Mouse (Mus musculus): Measurements from ENCODE around the gene Nfatc2ip.

Nfatc2ip gene

DNA sequence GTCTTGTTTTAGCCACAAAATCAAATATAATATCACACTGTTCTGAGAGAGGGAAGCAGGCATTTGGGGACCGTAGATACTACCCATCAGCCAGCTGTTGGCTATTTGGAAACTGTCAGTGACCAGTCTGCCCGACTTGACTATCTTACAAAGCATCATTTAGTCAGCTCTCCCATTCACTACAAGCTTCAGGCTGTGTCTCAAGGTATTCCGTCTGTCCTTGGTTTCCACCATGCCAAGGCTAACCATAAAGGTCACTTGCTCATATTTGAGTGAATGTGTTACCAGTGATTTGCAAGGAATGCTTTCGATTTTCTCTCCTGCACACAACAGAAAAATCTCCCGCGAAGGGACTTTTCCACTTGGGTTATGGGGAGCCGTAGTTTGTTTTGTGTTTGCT, 38.2 kb upstream of the Nfatc2ip start:
- peaks cover 63% of the 10 kb centered on the region for H3K36me3 ChIP-seq (ENCODE audit: insufficient read depth, low read length)
- TF ChIP-seq POU5F1 (IDR thresholded peaks at IDR 0.05; ENCODE audit: borderline replicate concordance, low read length) (no peak), NANOG (IDR thresholded peaks at IDR 0.05; ENCODE audit: borderline replicate concordance, low read length) (no peak), CTCF (conservative IDR thresholded peaks at IDR 0.05; ENCODE audit: low read length) (no peak)

DNA sequence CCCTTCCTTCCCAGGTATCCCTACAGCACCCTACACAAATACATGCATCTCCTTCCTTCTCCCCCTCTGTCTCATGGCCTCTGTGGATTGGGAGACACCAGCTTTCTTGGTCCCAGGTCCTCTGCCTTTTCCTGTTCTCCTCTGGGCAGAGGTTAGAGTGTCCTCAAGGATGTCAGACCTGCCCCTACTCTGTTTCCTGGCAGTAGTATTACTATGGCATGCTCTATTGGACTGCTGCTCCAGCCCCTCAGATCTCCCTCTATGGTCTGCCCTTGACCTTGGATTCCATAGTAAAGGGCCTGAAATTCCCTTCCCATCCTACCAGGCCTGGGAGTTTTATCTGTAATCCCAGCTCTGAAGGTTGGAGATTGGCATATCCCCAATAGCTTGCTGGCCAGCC, 33.6 kb upstream of the Nfatc2ip start:
- Histone ChIP-seq H3K4me3 (replicated peaks; ENCODE audit: low read length) (no peak overlapping the region; the same call in 1 of the 2 replicates), H3K36me3 (ENCODE audit: insufficient read depth, low read length) (peaks cover 51% of the 10 kb centered on the region), H3K4me1 (replicated peaks; ENCODE audit: low read depth, low read length) (peaks cover 32% of the 10 kb centered on the region), H3K27me3 (ENCODE audit: insufficient read depth, low read length) (peaks cover 8% of the 10 kb centered on the region), H3K9me3 (ENCODE audit: low read length) (no peaks in the 10 kb centered on the region)
- TF ChIP-seq NANOG (IDR thresholded peaks at IDR 0.05; ENCODE audit: borderline replicate concordance, low read length) (no peak), POU5F1 (IDR thresholded peaks at IDR 0.05; ENCODE audit: borderline replicate concordance, low read length) (no peak), CTCF (conservative IDR thresholded peaks at IDR 0.05; ENCODE audit: low read length) (no peak)

More for the DNA sequence above, 38.2 kb upstream of the Nfatc2ip start:
- Histone ChIP-seq H3K9me3 (ENCODE audit: low read length) (no peaks in the 10 kb centered on the region), H3K4me1 (replicated peaks; ENCODE audit: low read depth, low read length) (peaks cover 49% of the 10 kb centered on the region), H3K4me3 (replicated peaks; ENCODE audit: low read length) (no peak overlapping the region), H3K27me3 (ENCODE audit: insufficient read depth, low read length) (no peaks in the 10 kb centered on the region)

DNA sequence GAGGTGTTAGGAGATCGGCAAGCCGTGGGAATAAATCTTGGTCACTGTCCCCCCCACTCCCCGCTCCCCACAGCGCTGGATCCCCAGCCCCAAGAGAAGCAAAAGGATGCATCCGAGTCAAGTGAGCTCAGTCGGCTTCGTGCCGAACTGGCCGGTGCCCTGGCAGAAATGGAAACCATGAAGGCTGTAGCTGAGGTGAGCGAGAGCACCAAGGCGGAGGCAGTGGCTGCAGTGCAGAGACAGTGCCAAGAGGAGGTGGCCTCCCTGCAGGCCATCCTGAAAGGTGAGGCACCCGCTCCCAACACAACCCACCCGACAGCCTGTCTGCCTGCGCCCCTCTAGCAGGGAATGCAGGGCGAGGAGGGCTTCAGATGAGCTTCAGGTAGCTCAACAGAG, 33.0 kb upstream of the Nfatc2ip start:
- peaks cover 8% of the 10 kb centered on the region for H3K27me3 ChIP-seq (ENCODE audit: insufficient read depth, low read length)
- H3K36me3 ChIP-seq (ENCODE audit: insufficient read depth, low read length): peaks cover 46% of the 10 kb centered on the region
- peak overlapping the region; percentile 86 for H3K4me3 ChIP-seq (replicated peaks; ENCODE audit: low read length)
- TF ChIP-seq NANOG (IDR thresholded peaks at IDR 0.05; ENCODE audit: borderline replicate concordance, low read length): no peak
- no peak for TF ChIP-seq CTCF (conservative IDR thresholded peaks at IDR 0.05; ENCODE audit: low read length)
- no peak for TF ChIP-seq POU5F1 (IDR thresholded peaks at IDR 0.05; ENCODE audit: borderline replicate concordance, low read length)
- H3K9me3 ChIP-seq (ENCODE audit: low read length): no peaks in the 10 kb centered on the region
- H3K4me1 ChIP-seq (replicated peaks; ENCODE audit: low read depth, low read length): peaks cover 26% of the 10 kb centered on the region

DNA sequence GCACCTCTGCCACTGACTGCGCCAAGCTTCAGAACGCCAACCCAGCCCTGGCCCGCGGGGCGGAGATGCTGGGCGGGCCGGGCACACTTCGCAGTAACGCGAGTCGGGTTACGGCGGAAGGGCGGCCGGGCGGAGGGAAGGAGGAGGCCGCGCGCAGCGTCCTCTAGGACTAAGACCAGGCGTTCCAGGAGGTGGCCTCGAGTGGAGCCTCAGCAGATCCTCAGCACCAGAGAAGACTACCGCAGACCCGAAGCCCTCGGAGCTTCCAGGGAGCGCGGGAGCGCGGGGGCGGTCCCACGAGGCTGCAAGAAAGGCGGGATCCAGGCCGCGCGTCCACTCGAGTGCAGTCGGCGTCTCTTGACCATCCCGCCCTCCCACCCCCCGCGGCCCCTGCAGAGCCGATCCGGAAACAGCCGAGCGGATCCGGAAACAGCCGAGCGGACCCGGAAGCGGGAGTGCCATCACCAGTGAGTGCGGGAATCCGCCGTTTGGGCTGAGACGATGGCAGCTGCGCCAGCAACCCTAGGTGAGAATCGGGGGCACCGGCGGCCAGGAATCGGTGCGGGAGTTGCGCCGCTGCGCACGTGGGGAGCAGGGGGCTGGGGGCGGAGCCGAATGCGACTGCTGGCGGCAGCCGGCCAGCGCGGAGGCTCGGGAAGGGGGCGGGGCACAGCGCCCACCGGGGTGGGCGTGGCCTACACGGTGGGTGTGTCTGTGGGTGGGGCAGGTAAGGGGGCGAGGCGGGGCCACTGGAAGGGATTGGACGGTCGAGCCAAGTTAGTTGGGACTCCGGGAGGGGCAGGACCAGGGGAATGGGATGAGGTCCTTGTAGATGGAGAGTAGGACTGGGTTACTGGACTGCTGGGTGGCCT, 32.3 kb upstream of the Nfatc2ip start, which contains the start of gene Rabep2:
Gene Rabep2 (plus strand): TSS at position 129 of the 872 bp plus-strand sequence.
- peak within 1 kb of the TSS; percentile 86 for H3K4me3 ChIP-seq (replicated peaks; ENCODE audit: low read length)
- no peaks in the 10 kb centered on the region for H3K9me3 ChIP-seq (ENCODE audit: low read length)
- TF ChIP-seq NANOG (IDR thresholded peaks at IDR 0.05; ENCODE audit: borderline replicate concordance, low read length) (no peak), CTCF (conservative IDR thresholded peaks at IDR 0.05; ENCODE audit: low read length) (no peak), POU5F1 (IDR thresholded peaks at IDR 0.05; ENCODE audit: borderline replicate concordance, low read length) (no peak)
- peaks cover 39% of the 10 kb centered on the region for H3K36me3 ChIP-seq (ENCODE audit: insufficient read depth, low read length)
- peaks cover 8% of the 10 kb centered on the region for H3K27me3 ChIP-seq (ENCODE audit: insufficient read depth, low read length)
- H3K4me1 ChIP-seq (replicated peaks; ENCODE audit: low read depth, low read length): peaks cover 25% of the 10 kb centered on the region

DNA sequence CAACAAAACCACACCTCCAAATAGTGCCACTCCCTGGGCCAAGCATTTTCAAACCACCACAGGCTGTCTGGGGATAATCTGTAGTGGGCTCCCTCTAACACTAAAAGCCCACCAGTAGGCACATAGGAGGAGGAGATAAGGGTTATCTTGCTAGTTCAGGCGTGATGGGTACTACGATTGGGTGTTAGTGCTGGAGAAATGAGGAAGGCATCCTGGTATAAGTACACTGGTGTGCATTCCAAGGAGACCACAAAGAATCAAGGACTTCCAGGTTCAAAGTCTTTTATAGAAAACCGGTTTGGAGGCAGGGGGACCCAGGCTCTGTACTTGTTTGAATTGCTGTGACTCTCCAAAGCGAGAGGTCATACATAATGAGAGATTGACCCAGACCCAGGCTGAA, 31.6 kb upstream of the Nfatc2ip start:
- H3K4me3 ChIP-seq (replicated peaks; ENCODE audit: low read length): peak overlapping the region; percentile 86
- no peaks in the 10 kb centered on the region for H3K9me3 ChIP-seq (ENCODE audit: low read length)
- H3K36me3 ChIP-seq (ENCODE audit: insufficient read depth, low read length): peaks cover 33% of the 10 kb centered on the region

DNA sequence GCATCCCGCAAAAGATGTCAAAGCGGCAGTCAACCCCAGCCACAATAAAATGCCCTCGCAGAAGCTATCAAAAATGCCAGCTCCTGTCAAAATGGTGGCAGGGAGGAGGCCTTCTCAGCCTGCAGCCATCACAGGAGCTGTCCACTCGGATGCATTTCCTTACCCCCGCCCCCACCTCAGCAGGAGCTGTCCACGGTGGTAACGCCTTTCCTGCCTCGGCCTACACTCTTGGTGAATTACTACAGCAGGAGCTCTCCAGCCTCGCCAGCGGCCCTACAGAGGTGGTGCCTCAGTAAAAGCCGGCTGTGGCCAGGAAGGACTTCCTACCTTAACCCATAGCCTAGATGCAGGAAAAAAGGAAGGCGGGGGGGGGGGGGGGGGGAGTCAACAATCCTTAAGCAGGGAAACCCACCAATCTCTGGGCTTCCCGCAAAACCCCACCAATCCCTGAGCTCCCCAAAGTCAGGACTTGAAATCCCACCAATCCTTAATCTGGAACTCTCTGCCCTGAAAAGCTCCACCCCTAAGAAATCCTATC, 30.9 kb upstream of the Nfatc2ip start:
- TF ChIP-seq NANOG (IDR thresholded peaks at IDR 0.05; ENCODE audit: borderline replicate concordance, low read length) (no peak), POU5F1 (IDR thresholded peaks at IDR 0.05; ENCODE audit: borderline replicate concordance, low read length) (no peak), CTCF (conservative IDR thresholded peaks at IDR 0.05; ENCODE audit: low read length) (no peak)
- Histone ChIP-seq H3K4me1 (replicated peaks; ENCODE audit: low read depth, low read length) (peaks cover 25% of the 10 kb centered on the region), H3K27me3 (ENCODE audit: insufficient read depth, low read length) (peaks cover 8% of the 10 kb centered on the region), H3K4me3 (replicated peaks; ENCODE audit: low read length) (no peak overlapping the region), H3K9me3 (ENCODE audit: low read length) (no peaks in the 10 kb centered on the region), H3K36me3 (ENCODE audit: insufficient read depth, low read length) (peaks cover 27% of the 10 kb centered on the region)

More for the DNA sequence above, 31.6 kb upstream of the Nfatc2ip start:
- H3K27me3 ChIP-seq (ENCODE audit: insufficient read depth, low read length): peaks cover 8% of the 10 kb centered on the region
- TF ChIP-seq POU5F1 (IDR thresholded peaks at IDR 0.05; ENCODE audit: borderline replicate concordance, low read length) (no peak), NANOG (IDR thresholded peaks at IDR 0.05; ENCODE audit: borderline replicate concordance, low read length) (no peak), CTCF (conservative IDR thresholded peaks at IDR 0.05; ENCODE audit: low read length) (no peak)
- peaks cover 25% of the 10 kb centered on the region for H3K4me1 ChIP-seq (replicated peaks; ENCODE audit: low read depth, low read length)

DNA sequence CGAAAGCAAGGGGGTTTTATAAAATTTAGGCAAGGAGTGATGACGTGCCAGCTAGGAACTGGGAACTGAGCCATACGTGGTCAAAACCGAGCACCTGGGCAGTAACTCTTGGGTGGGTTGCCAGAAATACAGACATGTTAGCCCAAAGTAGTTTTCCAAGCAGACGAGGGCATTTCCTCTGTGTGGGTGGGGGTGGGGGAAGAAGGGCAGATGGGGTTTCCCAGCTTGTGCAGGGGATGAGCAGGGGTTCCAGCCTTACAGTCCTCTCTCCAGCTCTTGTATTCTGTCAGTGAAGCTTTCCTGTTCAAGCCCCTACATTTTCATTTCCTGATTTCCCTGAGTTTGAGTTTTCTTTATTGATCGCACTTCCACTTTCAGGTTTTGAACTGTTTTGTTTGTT, 27.6 kb upstream of the Nfatc2ip start:
- TF ChIP-seq CTCF (conservative IDR thresholded peaks at IDR 0.05; ENCODE audit: low read length): no peak
- TF ChIP-seq POU5F1 (IDR thresholded peaks at IDR 0.05; ENCODE audit: borderline replicate concordance, low read length): no peak
- TF ChIP-seq NANOG (IDR thresholded peaks at IDR 0.05; ENCODE audit: borderline replicate concordance, low read length): no peak
- peaks cover 8% of the 10 kb centered on the region for H3K27me3 ChIP-seq (ENCODE audit: insufficient read depth, low read length)
- no peaks in the 10 kb centered on the region for H3K9me3 ChIP-seq (ENCODE audit: low read length)

DNA sequence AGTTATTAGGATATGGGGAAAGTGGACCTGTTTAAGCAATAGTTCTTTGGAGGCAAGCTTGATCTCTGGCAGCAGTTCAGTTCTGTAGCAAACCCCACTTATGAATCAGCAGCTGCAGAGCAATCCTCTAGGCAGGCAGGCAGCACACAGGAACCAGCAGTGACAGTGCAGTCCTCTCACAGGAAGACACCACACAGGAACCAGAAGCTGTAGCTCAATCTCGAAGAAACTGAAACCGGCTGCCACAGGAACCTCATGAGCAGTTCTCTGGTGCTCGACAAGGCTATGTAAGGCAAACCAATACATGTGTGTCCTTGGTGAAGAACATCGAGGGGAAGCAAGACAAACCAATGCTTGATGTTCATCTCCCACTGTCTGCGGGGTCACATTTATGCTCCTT, 25.2 kb upstream of the Nfatc2ip start:
- no peak for TF ChIP-seq POU5F1 (IDR thresholded peaks at IDR 0.05; ENCODE audit: borderline replicate concordance, low read length)
- no peak for TF ChIP-seq NANOG (IDR thresholded peaks at IDR 0.05; ENCODE audit: borderline replicate concordance, low read length)
- no peak for TF ChIP-seq CTCF (conservative IDR thresholded peaks at IDR 0.05; ENCODE audit: low read length)
- Histone ChIP-seq H3K36me3 (ENCODE audit: insufficient read depth, low read length) (no peaks in the 10 kb centered on the region), H3K4me3 (replicated peaks; ENCODE audit: low read length) (no peak overlapping the region), H3K9me3 (ENCODE audit: low read length) (no peaks in the 10 kb centered on the region), H3K4me1 (replicated peaks; ENCODE audit: low read depth, low read length) (peaks cover 16% of the 10 kb centered on the region), H3K27me3 (ENCODE audit: insufficient read depth, low read length) (no peaks in the 10 kb centered on the region)

More for the DNA sequence above, 27.6 kb upstream of the Nfatc2ip start:
- Histone ChIP-seq H3K4me3 (replicated peaks; ENCODE audit: low read length) (no peak overlapping the region), H3K36me3 (ENCODE audit: insufficient read depth, low read length) (no peaks in the 10 kb centered on the region), H3K4me1 (replicated peaks; ENCODE audit: low read depth, low read length) (peaks cover 16% of the 10 kb centered on the region)
